ENCODE assay signal across 16 mouse cellular contexts in genomic region chr2:157640873-157641272, GRCm38 (mm10).
DNase-seq lines count a peak whose midpoint lies in the region; ATAC-seq and TF ChIP-seq lines count a peak whose summit lies in the region.
"Had no signal": no experiment of that assay in that cellular context is flagged by ENCODE, and none has a peak within 500 bp of the region (broad histone marks: within the 10 kb centered on the region; RNA-seq: fewer than 3 reads in every experiment).

No protein-coding gene starts in this region.

- H3K27me3 ChIP-seq in forebrain, postnatal 0 days (ENCODE audit: insufficient read depth, low read length) = no peaks in the 10 kb centered on the region
- H3K27me3 ChIP-seq in forebrain, embryonic 15.5 days = no peaks in the 10 kb centered on the region
- H3K27me3 ChIP-seq in neural tube, embryonic 11.5 days (ENCODE audit: control insufficient read depth, insufficient read depth, low read length) = no peaks in the 10 kb centered on the region
- no peaks in the 10 kb centered on the region for H3K27me3 ChIP-seq in neural tube, embryonic 15.5 days (replicated peaks)
- H3K27me3 ChIP-seq in intestine, postnatal 0 days (replicated peaks; ENCODE audit: control insufficient read depth, insufficient read depth, low read length) = no peaks in the 10 kb centered on the region
- H3K27me3 ChIP-seq: embryonic facial prominence, embryonic 13.5 days; forebrain, embryonic 13.5 days; stomach, embryonic 15.5 days had no signal

- no peak overlapping the region for H3K4me2 ChIP-seq in forebrain, postnatal 0 days (ENCODE audit: low read depth)
- H3K4me2 ChIP-seq in forebrain, embryonic 15.5 days (replicated peaks) = no peak overlapping the region
- H3K4me2 ChIP-seq in neural tube, embryonic 11.5 days (ENCODE audit: low read depth) = no peak overlapping the region
- no peak overlapping the region for H3K4me2 ChIP-seq in neural tube, embryonic 15.5 days
- H3K4me2 ChIP-seq in intestine, postnatal 0 days (replicated peaks; ENCODE audit: low read depth) = no peak overlapping the region
- H3K4me2 ChIP-seq: embryonic facial prominence, embryonic 13.5 days; forebrain, embryonic 13.5 days; stomach, embryonic 15.5 days had no signal

- no peaks in the 10 kb centered on the region for H3K9me3 ChIP-seq in forebrain, postnatal 0 days (ENCODE audit: low read length)
- H3K9me3 ChIP-seq in forebrain, embryonic 15.5 days = no peaks in the 10 kb centered on the region
- H3K9me3 ChIP-seq in neural tube, embryonic 11.5 days (ENCODE audit: control insufficient read depth, low read length) = no peaks in the 10 kb centered on the region
- no peaks in the 10 kb centered on the region for H3K9me3 ChIP-seq in neural tube, embryonic 15.5 days (replicated peaks)
- no peaks in the 10 kb centered on the region for H3K9me3 ChIP-seq in intestine, postnatal 0 days (ENCODE audit: control insufficient read depth)
- H3K9me3 ChIP-seq: embryonic facial prominence, embryonic 13.5 days; forebrain, embryonic 13.5 days; midbrain, embryonic 10.5 days; stomach, embryonic 15.5 days had no signal

- H3K4me3 ChIP-seq in forebrain, postnatal 0 days (ENCODE audit: low read depth, low read length) = no peak overlapping the region
- no peak overlapping the region for H3K4me3 ChIP-seq in forebrain, embryonic 15.5 days
- H3K4me3 ChIP-seq in neural tube, embryonic 11.5 days (ENCODE audit: low read depth, low read length) = no peak overlapping the region
- no peak overlapping the region for H3K4me3 ChIP-seq in neural tube, embryonic 15.5 days (replicated peaks)
- no peak overlapping the region for H3K4me3 ChIP-seq in intestine, postnatal 0 days (ENCODE audit: low read depth, low read length)
- H3K4me3 ChIP-seq: embryonic facial prominence, embryonic 13.5 days; forebrain, embryonic 13.5 days; layer of hippocampus, adult 2 months; midbrain, embryonic 10.5 days; stomach, embryonic 15.5 days had no signal

- H3K27ac ChIP-seq in forebrain, postnatal 0 days (ENCODE audit: low read depth, low read length) = no peak overlapping the region
- H3K27ac ChIP-seq in forebrain, embryonic 15.5 days (replicated peaks) = no peak overlapping the region
- no peak overlapping the region for H3K27ac ChIP-seq in neural tube, embryonic 11.5 days (ENCODE audit: low read depth, low read length)
- H3K27ac ChIP-seq in neural tube, embryonic 15.5 days (replicated peaks) = no peak overlapping the region
- H3K27ac ChIP-seq in intestine, postnatal 0 days (ENCODE audit: low read depth, low read length) = no peak overlapping the region
- H3K27ac ChIP-seq: embryonic facial prominence, embryonic 13.5 days; forebrain, embryonic 13.5 days; layer of hippocampus, adult 2 months; liver, embryonic 14.5 days; stomach, embryonic 15.5 days had no signal

- WGBS in forebrain, postnatal 0 days = 36% methylated on average over 4 of the region's 4 CpGs
- whole genome bisulfite sequencing in forebrain, embryonic 15.5 days = 24% methylated on average over 4 of the region's 4 CpGs
- WGBS in neural tube, embryonic 11.5 days = 35% methylated on average over 4 of the region's 4 CpGs
- 38% methylated on average over 4 of the region's 4 CpGs for WGBS in neural tube, embryonic 15.5 days
- 31% methylated on average over 4 of the region's 4 CpGs for WGBS in intestine, postnatal 0 days

- DNase-seq in forebrain, postnatal 0 days = no peak
- DNase-seq in neural tube, embryonic 11.5 days (ENCODE audit: low spot score) = peak; percentile 2
- no peak for DNase-seq in cerebellum, adult 11 months
- DNase-seq in urinary bladder, postnatal 25 days (ENCODE audit: low spot score) = no peak
- no peak for DNase-seq in embryo, embryonic 9.5 days (ENCODE audit: extremely low spot score)
- DNase-seq: cerebellum, adult 2 months; kidney, adult 9 months had no signal

- no peaks in the 10 kb centered on the region for H3K4me1 ChIP-seq in forebrain, postnatal 0 days (ENCODE audit: insufficient read depth)
- peaks cover 1% of the 10 kb centered on the region for H3K4me1 ChIP-seq in forebrain, embryonic 15.5 days
- H3K4me1 ChIP-seq in neural tube, embryonic 11.5 days (ENCODE audit: control insufficient read depth, insufficient read depth, low read length) = no peaks in the 10 kb centered on the region
- H3K4me1 ChIP-seq in neural tube, embryonic 15.5 days = peaks cover 7% of the 10 kb centered on the region; the same call in 1 of the 2 replicates
- H3K4me1 ChIP-seq in intestine, postnatal 0 days (replicated peaks; ENCODE audit: control insufficient read depth, insufficient read depth, low read length) = no peaks in the 10 kb centered on the region
- H3K4me1 ChIP-seq: embryonic facial prominence, embryonic 13.5 days had no signal

- TF ChIP-seq CTCF in forebrain, postnatal 0 days (IDR thresholded peaks at IDR 0.05; ENCODE audit: low read depth) = no peak
- TF ChIP-seq CTCF in intestine, postnatal 0 days (IDR thresholded peaks at IDR 0.05; ENCODE audit: low read depth) = no peak

- H3K9ac ChIP-seq in forebrain, postnatal 0 days = no peak overlapping the region
- no peak overlapping the region for H3K9ac ChIP-seq in forebrain, embryonic 15.5 days (replicated peaks)
- H3K9ac ChIP-seq in neural tube, embryonic 11.5 days (ENCODE audit: low read length) = no peak overlapping the region
- no peak overlapping the region for H3K9ac ChIP-seq in neural tube, embryonic 15.5 days (replicated peaks)
- no peak overlapping the region for H3K9ac ChIP-seq in intestine, postnatal 0 days (ENCODE audit: low read depth, low read length)
- H3K9ac ChIP-seq: embryonic facial prominence, embryonic 13.5 days; forebrain, embryonic 13.5 days; liver, embryonic 14.5 days; stomach, embryonic 15.5 days had no signal

- no peaks in the 10 kb centered on the region for H3K36me3 ChIP-seq in forebrain, postnatal 0 days (ENCODE audit: insufficient read depth)
- no peaks in the 10 kb centered on the region for H3K36me3 ChIP-seq in forebrain, embryonic 15.5 days
- H3K36me3 ChIP-seq in neural tube, embryonic 11.5 days (ENCODE audit: control insufficient read depth, insufficient read depth, low read length) = no peaks in the 10 kb centered on the region
- H3K36me3 ChIP-seq in neural tube, embryonic 15.5 days = no peaks in the 10 kb centered on the region
- H3K36me3 ChIP-seq in intestine, postnatal 0 days (ENCODE audit: control insufficient read depth, insufficient read depth) = no peaks in the 10 kb centered on the region
- H3K36me3 ChIP-seq: embryonic facial prominence, embryonic 13.5 days; midbrain, embryonic 10.5 days; stomach, embryonic 15.5 days had no signal

- ATAC-seq in forebrain, postnatal 0 days = peak; percentile 65
- no peak for ATAC-seq in forebrain, embryonic 15.5 days (replicated peaks)
- ATAC-seq in neural tube, embryonic 11.5 days (ENCODE audit: insufficient read depth, low FRiP score, low TSS enrichment) = no peak
- ATAC-seq in neural tube, embryonic 15.5 days (ENCODE audit: low FRiP score) = no peak
- ATAC-seq in intestine, postnatal 0 days = peak; percentile 36; the same call in 1 of the 2 replicates
- ATAC-seq: forebrain, embryonic 13.5 days had no signal

Comparison
In these comparisons a context has a peak if more than half of its experiments do, and no peak if none do; other contexts are left out.
1. ATAC-seq: peak in forebrain, postnatal 0 days (single experiment) and intestine, postnatal 0 days (single experiment); none in forebrain, embryonic 15.5 days (single experiment), neural tube, embryonic 11.5 days (single experiment) and neural tube, embryonic 15.5 days (single experiment).